Mouse (Mus musculus): ENCODE results near the gene Ndrg2. TPM values are rescaled to one million over a fixed set of nuclear protein-coding genes. Genes with fewer than 3 reads are reported as not detected.
A peak's percentile ranks its signal among the peaks of the same experiment; 100 is the strongest.

The Ndrg2 gene
- 80.5 and 115 TPM in 2 replicates for polyA plus RNA-seq (2012; rRNA removed)

- TF ChIP-seq POLR2A (IDR thresholded peaks at IDR 0.05; ENCODE audit: borderline replicate concordance, extremely low read depth, insufficient read depth, insufficient read length, poor library complexity, severe bottlenecking) (no peak), CTCF (IDR thresholded peaks at IDR 0.05; ENCODE audit: borderline replicate concordance, extremely low read depth, insufficient read depth, insufficient read length) (no peak)
- peak; percentile 96 for DNase-seq (ENCODE audit: low read depth)
Measured at GRCm38 (mm10) chr14:51913960-51914762, at the start of gene Ndrg2. Gene Ndrg2, minus strand, starts transcription at chr14:51914158.

GRCm38 (mm10) chr14:51960316-51960715 lies 46.4 kb upstream of the Ndrg2 start:
- TF ChIP-seq CTCF (IDR thresholded peaks at IDR 0.05; ENCODE audit: borderline replicate concordance, extremely low read depth, insufficient read depth, insufficient read length) (no peak), POLR2A (IDR thresholded peaks at IDR 0.05; ENCODE audit: borderline replicate concordance, extremely low read depth, insufficient read depth, insufficient read length, poor library complexity, severe bottlenecking) (no peak)
- no peak for DNase-seq (ENCODE audit: low read depth)

GRCm38 (mm10) chr14:51943336-51943735 lies 29.4 kb upstream of the Ndrg2 start:
- no peak for DNase-seq (ENCODE audit: low read depth)
- no peak for TF ChIP-seq CTCF (IDR thresholded peaks at IDR 0.05; ENCODE audit: borderline replicate concordance, extremely low read depth, insufficient read depth, insufficient read length)
- TF ChIP-seq POLR2A (IDR thresholded peaks at IDR 0.05; ENCODE audit: borderline replicate concordance, extremely low read depth, insufficient read depth, insufficient read length, poor library complexity, severe bottlenecking): no peak

- no peak for DNase-seq (ENCODE audit: low read depth)
- TF ChIP-seq CTCF (IDR thresholded peaks at IDR 0.05; ENCODE audit: borderline replicate concordance, extremely low read depth, insufficient read depth, insufficient read length) (no peak), POLR2A (IDR thresholded peaks at IDR 0.05; ENCODE audit: borderline replicate concordance, extremely low read depth, insufficient read depth, insufficient read length, poor library complexity, severe bottlenecking) (no peak)
Measured at GRCm38 (mm10) chr14:51942236-51942635, 28.3 kb upstream of the Ndrg2 start.

GRCm38 (mm10) chr14:51941577-51941976 lies 27.6 kb upstream of the Ndrg2 start:
- DNase-seq (ENCODE audit: low read depth): no peak
- TF ChIP-seq POLR2A (IDR thresholded peaks at IDR 0.05; ENCODE audit: borderline replicate concordance, extremely low read depth, insufficient read depth, insufficient read length, poor library complexity, severe bottlenecking) (no peak), CTCF (IDR thresholded peaks at IDR 0.05; ENCODE audit: borderline replicate concordance, extremely low read depth, insufficient read depth, insufficient read length) (no peak)

GRCm38 (mm10) chr14:51940944-51941560 lies 27.1 kb upstream of the Ndrg2 start:
- no peak for DNase-seq (ENCODE audit: low read depth)
- no peak for TF ChIP-seq CTCF (IDR thresholded peaks at IDR 0.05; ENCODE audit: borderline replicate concordance, extremely low read depth, insufficient read depth, insufficient read length)
- no peak for TF ChIP-seq POLR2A (IDR thresholded peaks at IDR 0.05; ENCODE audit: borderline replicate concordance, extremely low read depth, insufficient read depth, insufficient read length, poor library complexity, severe bottlenecking)

GRCm38 (mm10) chr14:51939005-51939404 lies 25.0 kb upstream of the Ndrg2 start:
- TF ChIP-seq CTCF (IDR thresholded peaks at IDR 0.05; ENCODE audit: borderline replicate concordance, extremely low read depth, insufficient read depth, insufficient read length): no peak
- TF ChIP-seq POLR2A (IDR thresholded peaks at IDR 0.05; ENCODE audit: borderline replicate concordance, extremely low read depth, insufficient read depth, insufficient read length, poor library complexity, severe bottlenecking): no peak
- no peak for DNase-seq (ENCODE audit: low read depth)

GRCm38 (mm10) chr14:51932092-51933020 lies 18.4 kb upstream of the Ndrg2 start:
- TF ChIP-seq CTCF (IDR thresholded peaks at IDR 0.05; ENCODE audit: borderline replicate concordance, extremely low read depth, insufficient read depth, insufficient read length) (no peak), POLR2A (IDR thresholded peaks at IDR 0.05; ENCODE audit: borderline replicate concordance, extremely low read depth, insufficient read depth, insufficient read length, poor library complexity, severe bottlenecking) (no peak)
- no peak for DNase-seq (ENCODE audit: low read depth)

- TF ChIP-seq CTCF (IDR thresholded peaks at IDR 0.05; ENCODE audit: borderline replicate concordance, extremely low read depth, insufficient read depth, insufficient read length) (peak; percentile 71), POLR2A (IDR thresholded peaks at IDR 0.05; ENCODE audit: borderline replicate concordance, extremely low read depth, insufficient read depth, insufficient read length, poor library complexity, severe bottlenecking) (no peak)
- peak; percentile 90 for DNase-seq (ENCODE audit: low read depth)
Measured at GRCm38 (mm10) chr14:51930824-51931223, 16.9 kb upstream of the Ndrg2 start.

- TF ChIP-seq CTCF (IDR thresholded peaks at IDR 0.05; ENCODE audit: borderline replicate concordance, extremely low read depth, insufficient read depth, insufficient read length) (peak; percentile 5; the same call in 1 of the 2 replicates), POLR2A (IDR thresholded peaks at IDR 0.05; ENCODE audit: borderline replicate concordance, extremely low read depth, insufficient read depth, insufficient read length, poor library complexity, severe bottlenecking) (no peak)
- no peak for DNase-seq (ENCODE audit: low read depth)
Measured at GRCm38 (mm10) chr14:51929968-51930367, 16.0 kb upstream of the Ndrg2 start.
